Mouse (Mus musculus) cerebellum, postnatal 14 days (tissue): ENCODE measurements around the gene Mfn1.

Experiments used
- DNase-seq, 2 experiments: peaks; one replicate each; pipeline ENCODE4 v3.0.0; 2021; ENCODE audit warnings: mixed read lengths in 2 of 2

Mfn1 gene

DNA sequence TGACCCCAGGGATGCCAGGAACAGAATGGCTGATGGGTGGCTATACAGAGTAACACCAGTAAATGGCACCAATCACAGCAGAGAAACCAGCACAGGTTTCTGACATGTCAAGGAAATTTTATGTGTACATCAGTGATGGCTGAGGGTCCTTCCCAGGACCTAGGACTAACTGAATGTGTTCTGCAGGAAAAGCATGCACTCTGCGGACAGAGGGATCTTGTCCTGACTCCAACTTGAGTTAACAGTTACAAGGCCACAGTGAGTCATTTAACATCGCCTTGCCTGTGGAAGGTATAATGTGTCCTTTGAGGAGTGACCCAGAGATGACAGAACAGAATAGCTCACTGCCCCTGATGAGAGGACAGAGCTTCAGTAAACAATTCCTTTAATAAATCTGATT lies 85.5 kb downstream of the Mfn1 start:
- no peak for DNase-seq

- DNase-seq, result no peak
These were observed 86.1 kb downstream of the Mfn1 start for GRCm38 (mm10) chr3:32615376-32615775.

- DNase-seq, result no peak
These were observed 86.7 kb downstream of the Mfn1 start for GRCm38 (mm10) chr3:32616006-32616330.

DNA sequence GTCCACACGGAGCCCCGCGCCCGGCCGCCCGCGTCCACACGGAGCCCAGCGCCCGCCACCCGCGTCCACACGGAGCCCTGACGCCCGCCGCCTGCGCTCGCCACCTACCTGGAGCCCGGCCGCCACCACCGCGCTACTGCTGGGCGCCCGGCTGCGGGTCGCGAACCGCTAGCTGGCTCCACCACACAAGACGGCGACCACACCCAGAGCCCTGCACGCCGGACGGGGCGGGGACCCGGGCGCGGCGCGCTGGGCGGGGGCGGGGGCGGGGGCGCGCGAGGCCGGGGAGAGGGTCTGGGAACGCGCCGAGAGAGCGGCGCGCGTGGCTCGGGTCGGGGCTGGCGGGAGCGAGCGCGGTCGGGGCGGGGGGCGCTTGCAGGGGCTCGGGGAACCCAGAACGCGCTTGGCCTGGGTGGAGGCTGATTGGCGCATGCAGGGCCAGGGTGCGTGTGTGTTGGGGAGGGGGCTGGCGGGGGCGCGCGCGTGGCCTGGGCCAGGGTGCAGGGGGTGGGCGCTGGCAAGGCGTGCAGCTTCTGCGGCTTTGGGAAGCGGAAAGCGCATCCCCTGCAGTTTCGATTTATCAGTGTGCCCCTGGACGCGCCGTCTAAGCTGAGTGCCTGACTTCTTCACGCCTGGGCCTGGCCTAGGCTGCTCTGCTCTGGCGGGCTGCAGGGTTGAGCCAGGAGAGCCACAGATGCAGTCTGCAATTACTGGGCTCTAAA lies 87.2 kb downstream of the Mfn1 start, which contains the start of gene Gnb4:
Gnb4 (minus strand) TSS at position 255 of the 722 bp plus-strand sequence.
- DNase-seq, result peak; percentile 60 to 71

GRCm38 (mm10) chr3:32617053-32617642 lies 87.9 kb downstream of the Mfn1 start:
- DNase-seq, result no peak

DNA sequence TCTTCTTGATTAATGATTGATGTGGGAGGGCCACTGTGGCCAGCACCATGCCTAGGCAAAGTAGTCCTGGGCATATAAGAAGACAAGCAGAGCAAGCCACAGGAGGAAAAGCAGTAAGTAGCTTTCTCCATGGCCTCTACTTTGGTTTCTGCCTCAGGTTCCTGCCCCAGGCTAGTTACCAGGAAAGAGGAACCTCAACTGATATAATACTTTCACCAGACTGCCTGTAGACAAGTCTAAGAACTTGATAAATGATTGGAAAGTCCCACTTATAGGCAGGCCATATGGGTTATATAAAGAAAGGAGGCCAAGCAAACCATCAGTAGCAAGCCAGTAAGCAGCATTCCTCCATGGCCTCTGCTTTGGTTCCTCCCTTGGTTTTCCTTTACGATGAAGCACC lies 92.4 kb downstream of the Mfn1 start:
- no peak for DNase-seq

DNA sequence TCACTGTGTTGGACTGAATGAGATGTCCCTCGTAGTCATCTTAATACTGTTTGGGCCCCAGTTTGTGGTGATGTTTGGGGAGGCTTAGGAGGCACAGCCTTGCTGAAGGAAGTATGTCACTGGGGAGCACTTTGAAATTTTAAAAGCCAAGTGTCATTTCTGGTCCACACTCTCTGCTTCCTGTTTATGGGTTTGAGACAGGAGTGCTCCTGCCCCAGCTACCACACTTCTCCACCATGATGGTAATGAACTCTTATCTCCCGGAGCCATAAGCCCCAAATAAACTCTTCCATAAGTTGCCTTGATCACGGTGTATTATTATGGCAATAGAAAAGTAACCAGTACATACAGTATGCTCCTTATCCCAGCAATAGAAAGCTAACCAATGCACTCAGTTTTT lies 92.8 kb downstream of the Mfn1 start:
- DNase-seq, result no peak

DNA sequence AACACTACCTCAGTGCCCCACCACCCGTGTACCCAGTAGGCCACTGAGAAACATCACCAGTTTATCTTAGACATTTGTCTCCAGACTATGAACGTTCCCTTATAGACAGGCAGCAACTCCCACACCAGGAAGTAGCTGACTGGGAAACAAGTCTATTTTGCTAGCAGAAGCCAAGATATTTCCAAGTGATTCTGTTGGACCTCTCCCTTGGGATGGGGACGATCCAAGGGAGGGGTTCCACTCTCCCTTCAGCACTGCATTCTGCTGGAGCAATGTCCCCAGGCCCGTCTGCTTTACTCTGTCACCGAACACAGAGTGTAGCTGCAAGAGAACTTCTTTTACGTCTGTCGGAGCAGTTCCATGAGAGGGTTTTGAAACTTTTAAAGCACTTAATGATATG lies 98.9 kb downstream of the Mfn1 start:
- DNase-seq, result no peak
